Mouse (Mus musculus) frontal cortex, postnatal 36 days (tissue): ENCODE measurements around the gene 2700049A03Rik.

Experiments
- DNase-seq, 2 experiments: peaks; one replicate each; pipeline ENCODE4 v3.0.0; 2022; ENCODE audit warnings: low spot score in 2 of 2

2700049A03Rik gene

DNA sequence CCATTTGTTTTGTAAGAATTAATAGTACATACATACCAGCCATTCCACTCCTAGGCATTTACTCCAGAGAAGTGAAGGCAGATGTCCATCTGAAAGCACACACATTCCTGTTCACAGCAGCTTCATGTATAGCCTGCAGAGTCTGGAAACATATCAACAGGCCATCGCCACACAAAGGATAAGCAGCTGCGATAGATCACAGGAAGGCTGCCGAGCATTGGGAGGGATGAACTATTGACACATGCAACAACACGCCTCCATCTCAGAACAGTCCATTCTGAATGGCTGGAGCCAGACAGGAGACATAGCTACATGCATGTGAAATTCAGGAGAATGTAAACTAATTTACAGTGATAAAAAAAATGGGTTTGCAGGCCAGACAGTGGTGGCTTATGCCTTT, 127.6 kb downstream of the 2700049A03Rik start:
- no peak for DNase-seq

DNA sequence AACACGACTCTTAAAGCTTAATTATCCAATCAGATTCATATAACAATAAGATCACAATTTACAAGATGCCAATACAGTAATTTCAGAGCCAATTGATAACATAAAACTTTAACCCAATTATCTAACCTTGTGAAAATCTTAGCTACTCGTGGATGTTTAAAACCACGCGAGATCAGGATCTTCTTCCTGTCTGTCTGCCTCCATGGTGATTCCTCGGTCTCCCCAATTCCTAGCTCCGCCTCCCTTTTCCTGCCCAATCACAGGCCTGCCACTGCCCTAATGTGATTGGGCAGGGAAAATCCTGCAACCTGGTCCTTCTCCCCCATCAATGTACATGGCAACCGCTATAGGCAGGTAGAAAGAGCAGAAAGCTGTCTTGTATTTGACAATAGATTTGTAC, 132.7 kb downstream of the 2700049A03Rik start:
- no peak for DNase-seq

DNA sequence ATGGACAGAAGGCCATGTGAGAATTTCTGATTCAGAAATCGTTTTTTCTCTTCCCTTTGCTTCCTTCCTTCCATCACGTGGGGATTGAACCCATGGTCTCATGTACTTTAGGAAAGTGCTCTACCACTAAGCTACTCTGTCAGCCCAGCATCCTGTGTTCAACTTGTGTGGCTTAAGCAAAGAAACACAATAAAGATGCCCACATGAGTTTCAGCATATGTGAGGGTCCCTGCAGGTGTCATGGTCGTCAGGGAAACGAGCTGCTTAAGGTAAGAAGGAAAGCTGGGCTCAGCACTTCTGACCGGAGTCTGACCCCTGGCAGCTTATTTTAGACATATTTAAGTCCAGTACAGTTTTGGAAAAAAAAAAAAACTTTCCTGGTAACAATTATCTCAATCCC, 134.5 kb downstream of the 2700049A03Rik start:
- no peak for DNase-seq

DNA sequence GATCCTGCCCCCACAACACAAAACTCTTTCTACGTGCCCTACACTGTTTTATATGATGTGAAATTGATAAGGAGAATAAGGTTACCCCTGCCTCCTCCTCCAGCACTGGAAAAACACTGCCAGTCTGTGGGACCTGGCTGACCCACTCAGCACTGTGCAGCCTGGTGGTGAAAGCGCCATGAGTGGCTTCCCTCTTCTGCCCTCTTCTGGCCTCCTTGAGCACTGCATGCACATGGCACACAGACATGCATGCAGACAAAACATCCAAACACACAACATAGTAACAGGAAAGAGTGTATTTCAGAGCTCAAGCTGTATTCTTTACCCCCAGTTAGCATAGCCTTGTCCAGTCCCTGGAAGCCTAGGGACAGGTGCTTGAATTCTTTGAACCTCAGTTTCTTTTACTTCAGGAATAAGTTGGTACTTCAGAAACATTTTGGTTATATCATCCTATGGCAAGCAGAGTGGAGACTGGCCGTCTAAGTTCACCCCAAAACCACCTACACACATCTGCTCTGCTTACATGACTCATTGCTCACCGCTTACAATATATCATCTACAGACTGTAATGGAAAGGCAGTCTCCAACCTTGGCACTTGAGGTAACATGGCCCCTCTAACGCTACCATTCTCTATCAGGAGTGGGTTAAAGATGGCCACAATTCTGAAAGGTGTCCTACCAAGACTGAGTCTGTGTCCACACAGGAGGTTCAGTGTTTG, 138.0 kb downstream of the 2700049A03Rik start:
- no peak for DNase-seq

DNA sequence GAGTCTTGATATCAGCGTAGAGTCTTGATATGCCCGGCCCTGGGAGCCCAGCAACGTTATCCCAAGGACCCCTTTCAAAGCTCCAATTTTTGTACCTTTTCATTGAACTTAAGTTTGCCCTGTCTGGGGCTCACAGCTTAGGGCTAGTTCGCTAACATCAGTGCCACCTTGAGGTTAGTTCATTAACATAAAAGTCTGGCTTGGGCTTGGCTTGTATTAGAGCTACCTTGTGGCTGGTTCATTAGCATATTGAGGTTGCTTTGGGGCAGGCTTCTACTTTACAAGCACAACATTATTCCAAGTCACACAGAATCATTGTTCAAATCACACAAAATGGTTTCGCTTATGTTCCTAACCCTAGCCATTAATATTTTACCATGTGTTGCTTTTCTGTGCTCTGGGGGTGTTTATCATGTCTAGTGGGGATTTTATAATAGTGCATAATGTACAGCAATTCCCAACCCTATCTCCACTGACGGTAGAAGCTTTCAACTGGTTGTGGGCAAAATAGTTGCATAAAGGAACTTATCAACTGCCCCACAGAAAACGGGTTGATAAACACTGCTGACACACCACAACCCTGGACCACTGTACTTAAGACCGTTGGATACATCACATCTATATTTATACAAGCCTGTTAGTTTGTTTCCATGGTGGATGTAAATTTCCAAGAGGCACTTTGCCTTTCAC, 139.4 kb downstream of the 2700049A03Rik start:
- no peak for DNase-seq

DNA sequence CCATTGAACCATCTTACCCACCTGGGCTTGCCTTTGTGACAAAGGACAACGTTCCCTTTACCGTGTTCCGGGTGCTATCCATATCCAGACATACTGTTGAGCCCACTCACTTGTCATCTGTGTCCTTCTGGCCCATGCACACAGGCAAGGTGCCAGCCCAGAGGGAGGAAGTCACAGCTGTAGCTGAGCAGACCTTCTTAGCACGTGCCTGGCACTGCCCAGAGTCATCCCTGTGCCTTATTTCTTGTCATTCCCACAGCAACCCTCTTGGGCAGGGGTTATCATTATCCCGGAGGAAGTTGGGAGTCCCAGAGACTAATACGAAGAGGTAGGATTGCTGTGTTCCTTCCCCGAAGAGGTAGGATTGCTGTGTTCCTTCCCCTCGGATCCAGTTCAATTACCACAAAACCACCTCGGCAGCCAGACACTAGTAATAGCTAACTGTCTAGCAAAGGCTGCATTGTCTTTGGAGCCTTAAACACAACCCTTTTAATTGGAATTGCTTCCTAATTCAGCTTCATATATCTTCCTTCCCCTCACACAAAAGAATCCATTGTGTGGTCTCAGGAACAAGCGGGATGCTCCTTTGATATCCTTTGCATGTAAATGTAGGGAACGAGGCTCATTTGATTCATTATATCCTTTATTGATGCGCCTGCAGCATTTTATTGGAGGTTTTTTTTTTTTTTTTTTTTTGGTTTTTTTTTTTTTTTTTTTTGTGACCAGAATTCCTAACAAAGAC, 143.0 kb downstream of the 2700049A03Rik start:
- peak in 1 of 2 experiments; percentile 17 for DNase-seq

DNA sequence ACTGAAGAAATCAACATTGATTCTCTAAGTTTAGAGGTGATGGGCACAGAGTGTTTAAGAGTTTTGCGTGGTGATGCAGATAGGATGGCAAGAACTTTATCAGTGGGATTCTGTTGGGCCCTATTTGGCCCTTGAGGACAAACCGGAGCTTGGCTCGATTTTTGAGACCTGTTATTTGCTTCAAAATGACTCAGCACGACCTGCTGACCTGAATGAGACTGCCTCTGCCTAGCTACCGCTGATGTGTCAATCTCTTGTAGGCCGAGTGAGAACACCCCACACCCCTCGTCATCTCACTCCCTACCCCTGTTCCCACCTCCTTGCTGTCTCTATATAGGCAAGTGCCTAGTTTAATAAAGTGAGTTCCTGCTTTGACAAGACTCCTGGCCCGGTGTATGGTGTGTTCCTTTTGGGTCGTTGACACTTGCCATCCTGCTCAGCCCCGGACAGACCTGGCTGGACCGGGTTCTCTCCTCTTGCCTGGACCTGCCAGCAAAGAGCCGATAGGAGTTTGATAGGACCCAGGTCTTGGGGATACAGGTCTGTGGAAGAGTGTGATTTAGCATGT, 144.6 kb downstream of the 2700049A03Rik start:
- no peak for DNase-seq

DNA sequence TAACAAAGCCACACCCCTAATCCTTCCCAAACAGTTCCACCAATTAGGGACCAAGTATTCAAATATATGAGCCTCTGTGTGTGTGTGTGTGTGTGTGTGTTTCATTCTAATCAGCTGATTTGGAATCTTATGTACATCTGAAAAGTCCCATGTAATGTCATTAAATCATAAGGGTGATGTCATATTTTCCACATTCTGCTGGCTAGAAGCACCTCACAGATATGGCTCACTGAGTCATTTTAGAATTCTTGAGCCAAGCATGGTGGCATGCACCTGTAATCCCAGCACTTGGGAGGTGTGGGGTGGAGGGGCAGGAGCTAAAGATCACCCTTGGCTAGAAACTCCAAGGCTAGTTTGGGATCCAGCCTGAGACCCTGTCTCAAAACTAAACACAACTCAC, 148.8 kb downstream of the 2700049A03Rik start:
- no peak for DNase-seq

DNA sequence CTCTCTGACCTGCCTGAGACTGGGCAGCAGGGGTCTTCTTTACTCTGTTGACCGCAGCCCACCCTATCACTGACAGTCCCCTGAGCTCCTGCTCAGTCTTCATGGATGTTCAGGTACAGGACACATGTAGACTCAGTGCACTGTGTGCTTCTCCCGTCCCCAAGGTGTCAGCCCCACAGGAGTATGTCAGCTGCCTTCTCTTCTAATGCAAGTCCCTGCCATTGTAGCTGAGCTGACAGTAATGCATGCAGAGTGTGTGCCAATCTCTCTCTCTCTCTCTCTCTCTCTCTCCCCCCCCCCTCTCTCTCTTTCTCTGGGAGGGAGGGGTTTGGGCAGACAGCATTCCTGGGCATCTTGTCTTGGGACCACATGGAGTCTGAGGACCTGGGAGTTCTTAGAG, 153.8 kb downstream of the 2700049A03Rik start:
- no peak for DNase-seq
